Mouse (Mus musculus) R1 (cell line): ENCODE data around the gene Trim59.

ENCODE experiments used
- DNase-seq: peaks from one replicate; pipeline ENCODE4 v3.0.0-alpha.2; 2018; ENCODE audit warnings: low read depth, low spot score

Trim59 gene

DNA sequence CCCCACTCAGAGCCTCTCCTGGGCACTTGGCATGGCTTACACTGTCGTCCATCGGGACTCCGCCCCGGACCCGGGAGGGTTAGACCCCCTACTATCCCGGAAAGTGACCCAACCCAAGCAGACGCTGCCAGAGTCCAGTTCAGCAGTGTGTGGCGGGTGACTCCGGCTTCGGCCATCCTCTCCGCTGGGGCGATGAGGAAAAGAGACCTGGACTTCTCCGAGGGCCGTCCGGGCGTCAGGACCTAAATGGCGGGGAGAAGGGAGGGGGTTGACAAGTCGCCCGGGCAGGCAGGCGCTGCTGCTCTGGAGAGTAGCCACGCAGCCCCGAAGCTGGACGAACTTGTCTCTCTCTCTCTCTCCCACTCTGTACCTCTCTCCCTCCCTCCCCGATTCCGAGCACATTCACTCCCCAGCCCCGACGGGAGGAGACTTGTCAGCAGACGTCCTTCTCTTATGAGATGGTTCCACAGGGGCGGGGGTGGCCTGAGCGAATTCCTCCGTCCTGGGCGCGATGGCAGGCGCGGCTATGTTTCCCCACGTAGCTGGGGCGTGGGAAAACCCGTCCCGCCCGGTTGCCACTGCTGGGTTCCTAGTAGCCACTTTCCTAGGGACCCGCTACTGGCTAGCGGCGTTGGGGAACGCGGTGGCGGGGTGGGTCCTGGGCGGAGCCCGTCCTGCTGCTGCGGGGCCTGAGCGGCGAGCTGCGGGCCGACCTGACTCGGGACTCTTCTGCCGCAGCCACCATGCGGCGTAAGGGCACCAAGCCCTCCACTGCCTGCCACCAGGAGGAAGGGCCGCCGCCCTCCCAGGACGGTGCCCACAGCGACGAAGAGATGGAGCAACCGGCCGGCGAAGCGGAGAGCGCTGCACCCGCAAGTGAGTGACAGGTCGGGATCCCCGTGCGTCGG lies 39.0 kb downstream of the Trim59 start:
- peak; percentile 77 for DNase-seq

DNA sequence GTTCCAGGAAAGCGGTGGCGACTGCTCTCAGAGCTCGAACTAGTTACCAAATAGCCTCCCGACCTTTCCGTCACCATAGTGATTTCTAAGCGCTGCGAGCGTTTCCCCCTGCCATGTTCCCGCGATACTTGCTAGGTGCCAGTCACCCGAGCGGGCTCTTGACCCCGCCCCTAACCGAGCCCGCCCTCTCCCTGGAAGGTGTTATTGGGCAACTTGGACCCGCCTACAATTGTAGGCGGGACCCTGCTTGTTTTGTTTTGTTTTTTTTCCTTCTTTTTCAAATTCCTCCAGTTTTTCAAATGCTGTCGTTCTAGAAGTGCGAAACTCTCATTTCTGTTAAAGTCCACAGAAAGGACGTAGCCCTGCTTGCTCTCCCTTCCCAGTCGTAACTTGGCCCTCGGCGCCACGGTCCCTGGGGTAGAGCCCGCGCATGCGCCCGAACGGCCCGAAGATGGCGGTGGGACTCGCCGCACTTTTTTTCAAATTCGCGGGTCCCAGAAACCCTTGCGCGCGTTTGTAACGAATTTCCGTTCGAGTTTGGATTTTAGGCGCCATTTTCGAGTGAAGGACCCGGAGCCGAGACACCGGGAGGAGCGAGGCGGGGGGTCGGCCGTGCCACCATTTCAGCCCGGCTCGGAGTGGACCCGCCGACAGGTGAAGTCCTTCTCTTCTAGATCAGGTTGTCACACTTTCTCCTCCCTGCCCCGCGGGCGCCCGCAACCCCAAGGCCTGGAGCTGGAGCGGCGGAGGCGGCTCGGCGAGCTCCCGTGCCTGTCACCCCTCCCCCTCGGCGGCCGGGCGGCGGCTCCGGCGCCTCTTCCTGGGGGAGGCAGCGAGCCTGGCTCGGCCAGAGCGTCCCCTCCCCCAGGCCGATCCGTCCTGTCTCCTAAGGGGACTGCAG lies 39.9 kb downstream of the Trim59 start, which contains the start of the genes Ift80 and Smc4:
Gene Ift80, minus strand, starts transcription at position 134 of the 901 bp plus-strand sequence.
Gene Smc4, plus strand, starts transcription at position 302 of the 901 bp plus-strand sequence.
- DNase-seq, result peak; percentile 98

DNA sequence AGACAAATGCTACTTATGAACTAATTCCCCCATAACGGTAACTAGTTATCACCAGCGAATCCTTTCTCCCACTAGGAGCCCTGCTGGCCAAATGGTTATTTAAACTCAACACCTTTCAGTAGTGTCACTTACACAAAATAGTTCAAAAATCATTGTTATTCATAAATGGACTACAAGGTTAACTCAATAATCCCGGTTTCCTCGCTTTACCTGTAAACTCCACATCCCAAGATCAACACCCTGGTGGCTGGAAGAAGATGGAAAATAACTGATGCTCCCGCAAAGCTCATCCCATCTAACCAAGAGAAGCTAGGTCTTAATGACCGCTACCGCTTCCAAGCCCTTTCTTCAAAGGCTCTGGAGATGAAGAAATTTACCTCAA lies 40.5 kb downstream of the Trim59 start:
- no peak for DNase-seq

DNA sequence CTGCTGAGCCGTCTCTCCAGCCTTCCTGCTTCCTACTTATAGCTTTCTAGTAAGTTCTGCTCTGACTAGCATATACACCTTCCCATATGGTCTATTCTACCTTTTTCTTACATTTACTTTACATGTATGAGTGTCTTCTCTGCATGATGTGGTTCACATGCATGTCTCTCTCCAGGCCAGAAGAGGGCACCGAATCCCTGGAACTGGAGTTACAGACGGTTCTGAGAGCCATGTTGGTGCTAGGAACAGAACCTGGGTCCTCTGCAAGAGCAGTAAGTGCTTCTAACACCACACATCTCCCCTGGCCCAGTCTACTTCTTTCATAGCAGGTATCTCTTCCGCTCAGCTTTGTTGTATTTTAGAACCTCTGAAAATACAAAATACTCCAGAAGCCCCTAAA lies 41.8 kb downstream of the Trim59 start:
- peak; percentile 49 for DNase-seq

DNA sequence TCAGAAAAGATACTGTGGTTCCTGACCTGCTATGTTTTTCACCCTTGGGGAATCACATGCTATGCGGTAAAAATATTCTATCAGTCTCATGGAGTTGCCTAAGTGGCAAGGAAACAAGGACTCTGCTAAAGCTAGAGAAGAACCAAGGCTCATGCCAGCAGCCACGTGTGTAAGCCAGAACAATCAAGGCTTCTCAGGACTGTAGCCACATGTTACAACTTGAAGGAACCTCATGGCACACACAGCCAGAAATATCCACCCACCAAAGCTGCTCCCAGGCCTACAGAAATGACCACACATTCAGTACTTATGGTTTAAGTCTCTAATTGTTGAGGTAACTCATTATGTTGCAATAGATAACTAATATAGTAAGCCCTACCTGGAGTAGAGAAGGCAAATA lies 58.0 kb downstream of the Trim59 start:
- no peak for DNase-seq
